Mouse (Mus musculus) induced T-regulatory cell, adult 2 months (primary cell): ENCODE measurements around the gene Lzic.
A peak's percentile ranks its signal among the peaks of the same experiment; 100 is the strongest.

Source experiments
- DNase-seq: peaks from one replicate; pipeline ENCODE4 v3.0.0-alpha.2; 2012; ENCODE audit warnings: low read depth

The Lzic gene

GRCm38 (mm10) chr4:149484566-149484965 is 463 bp upstream of the Lzic start:
- DNase-seq: no peak

DNA sequence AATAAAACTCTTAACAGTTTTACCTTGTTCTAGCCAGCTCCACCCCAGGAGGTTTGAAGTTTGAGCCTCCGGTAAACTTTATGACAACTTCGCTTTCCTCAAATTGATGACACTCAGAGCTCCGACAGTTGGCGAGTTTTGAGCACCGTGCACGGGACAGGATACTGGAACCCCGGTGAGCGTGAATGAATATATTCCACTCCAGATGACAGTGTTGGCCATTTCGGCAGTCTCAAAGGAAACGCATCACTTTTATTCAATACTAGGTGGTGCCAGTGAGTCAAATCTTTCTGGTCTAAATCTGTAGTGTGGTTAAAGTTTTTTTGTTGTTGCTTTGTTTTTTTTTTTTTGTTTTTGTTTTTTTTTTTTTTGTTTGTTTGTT is 787 bp downstream of the Lzic start:
- peak; percentile 81 for DNase-seq

GRCm38 (mm10) chr4:149487729-149488128 is 2.7 kb downstream of the Lzic start:
- no peak for DNase-seq

GRCm38 (mm10) chr4:149489415-149490240 is 4.6 kb downstream of the Lzic start:
- DNase-seq: no peak

DNA sequence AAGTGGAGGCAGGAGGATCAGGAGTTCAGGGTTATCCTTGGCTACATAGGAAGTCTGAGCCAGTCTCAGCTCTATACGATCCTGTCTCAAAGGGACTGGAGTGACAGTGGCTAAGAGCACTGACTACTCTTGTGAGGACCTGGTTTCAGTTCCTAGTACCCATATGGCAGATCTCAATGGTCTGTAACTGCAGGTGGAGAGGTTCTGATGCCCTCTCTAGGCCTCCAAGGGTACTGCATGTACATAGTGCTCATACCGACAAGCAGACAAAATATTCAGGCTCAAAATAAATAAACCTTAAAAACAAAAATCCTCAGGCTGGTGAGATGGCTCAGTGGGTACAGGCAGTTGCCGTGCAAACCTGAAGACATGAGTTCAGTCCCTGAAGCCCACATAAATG is 6.1 kb downstream of the Lzic start:
- peak; percentile 31 for DNase-seq

DNA sequence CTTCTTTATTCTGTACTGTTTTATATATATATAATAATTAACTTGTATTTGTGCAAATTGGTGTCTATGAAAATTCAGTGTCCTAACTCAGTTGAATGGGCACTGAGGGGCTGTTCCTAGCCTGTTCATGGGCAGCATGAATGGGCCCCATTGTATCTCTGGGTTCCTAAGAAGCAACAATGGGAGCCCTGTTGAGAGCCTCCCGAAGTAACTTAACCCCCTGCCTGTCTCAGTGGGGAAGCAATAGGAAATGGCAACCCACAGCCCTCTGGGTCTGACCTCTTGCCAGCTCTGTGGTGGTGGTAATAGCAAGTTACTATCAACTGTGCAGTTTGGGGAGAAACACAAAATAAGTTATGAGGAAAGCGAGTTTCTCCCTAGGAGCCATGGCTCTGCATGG is 11.6 kb downstream of the Lzic start:
- no peak for DNase-seq

DNA sequence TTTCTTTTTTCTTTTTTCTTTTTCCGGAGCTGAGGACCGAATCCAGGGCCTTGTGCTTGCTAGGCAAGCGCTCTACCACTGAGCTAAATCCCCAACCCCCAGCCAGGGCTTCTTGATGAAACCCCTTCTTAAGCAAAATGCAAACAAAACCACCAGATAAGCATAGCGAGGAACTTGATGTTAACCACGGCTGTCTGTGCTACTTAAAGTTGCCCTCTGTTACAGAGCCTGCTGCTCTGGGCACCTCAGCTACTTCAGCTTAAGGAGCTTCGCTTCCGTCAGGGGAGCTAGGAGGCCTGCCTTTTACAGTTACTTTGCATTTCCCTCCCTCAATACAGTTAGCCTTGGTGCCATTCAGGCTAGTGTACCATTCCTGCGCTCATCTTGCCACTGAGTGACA is 13.9 kb downstream of the Lzic start:
- no peak for DNase-seq

DNA sequence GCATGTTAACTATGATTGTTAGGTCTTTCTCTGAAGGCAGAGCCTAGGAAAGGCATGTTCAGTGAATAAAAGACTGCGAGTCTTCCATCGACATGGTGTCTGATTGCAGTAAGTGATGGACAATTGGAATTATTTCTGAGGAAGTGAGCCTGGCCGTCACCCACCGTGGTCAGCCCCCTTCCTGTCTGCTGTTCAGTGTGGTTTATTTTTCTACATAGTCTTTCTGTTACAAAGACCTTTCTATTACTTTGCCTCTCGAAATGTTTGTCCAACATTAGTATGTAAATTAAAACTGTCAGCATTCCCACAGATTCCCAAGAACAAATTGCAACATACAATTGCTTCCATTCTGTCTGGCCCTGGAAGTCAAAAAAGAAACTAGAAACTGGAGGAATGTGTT is 14.8 kb downstream of the Lzic start:
- no peak for DNase-seq

- DNase-seq: no peak
These were observed 19.3 kb downstream of the Lzic start for GRCm38 (mm10) chr4:149504363-149504762.

DNA sequence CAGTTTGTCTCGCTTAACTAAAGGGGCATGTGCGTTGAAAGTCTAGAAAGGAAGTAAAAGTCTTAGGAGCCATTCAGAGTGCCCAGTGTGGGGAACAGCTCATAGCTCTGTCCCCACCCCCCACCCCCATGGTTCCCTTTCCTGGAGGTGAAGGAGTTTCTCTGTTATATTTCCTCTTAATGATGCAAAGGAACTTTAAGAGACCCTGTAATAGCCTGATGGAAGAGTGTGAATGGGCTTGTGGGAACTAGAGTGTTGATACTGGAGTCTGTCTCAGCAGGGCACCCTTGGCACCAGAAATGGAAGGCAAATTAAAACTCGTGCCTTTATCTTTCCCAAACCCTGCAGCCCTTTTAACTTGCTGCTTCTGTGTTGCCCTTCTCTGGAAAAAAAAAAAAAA is 19.8 kb downstream of the Lzic start:
- no peak for DNase-seq

GRCm38 (mm10) chr4:149505261-149505967 is 20.4 kb downstream of the Lzic start:
- DNase-seq: no peak

DNA sequence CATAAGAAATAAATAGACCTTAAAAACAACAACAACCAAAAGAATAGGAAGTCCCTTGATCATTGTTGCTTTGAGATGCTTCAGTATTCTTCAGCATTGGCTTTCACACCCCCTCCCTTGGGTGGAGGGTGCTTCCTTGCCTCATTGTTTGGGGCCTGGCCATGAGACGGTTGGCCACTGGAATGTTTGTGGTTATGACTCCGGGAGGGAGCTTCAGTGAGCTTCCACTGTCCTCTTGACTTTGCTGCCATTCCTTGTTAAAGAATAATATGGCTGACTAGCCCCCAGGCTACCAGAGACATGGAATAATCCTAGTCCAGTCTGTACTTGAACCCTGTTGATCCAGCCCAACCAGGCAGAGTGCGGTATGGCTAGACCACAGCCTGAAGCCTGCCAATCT is 21.9 kb downstream of the Lzic start:
- no peak for DNase-seq

DNA sequence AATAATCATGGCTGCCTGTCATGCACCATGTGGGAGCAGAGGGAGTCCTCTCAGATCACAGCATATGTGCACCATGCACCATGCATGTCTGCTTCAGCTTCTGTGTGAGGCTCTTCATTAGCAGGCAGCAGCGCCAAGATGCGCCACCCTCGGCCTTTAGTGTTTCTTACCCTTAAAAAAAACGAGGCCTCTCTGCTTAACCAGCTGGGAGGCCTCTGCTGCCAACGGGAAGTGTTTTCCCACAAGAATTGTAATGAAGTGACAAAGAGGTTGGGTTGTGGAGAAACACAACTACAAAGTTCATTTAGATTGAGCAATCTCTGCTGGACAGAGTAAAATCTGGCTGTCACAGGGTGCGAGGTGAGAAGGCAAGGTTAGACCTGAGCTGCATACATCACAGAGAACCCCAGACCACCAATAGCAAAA is 26.2 kb downstream of the Lzic start:
- no peak for DNase-seq

DNA sequence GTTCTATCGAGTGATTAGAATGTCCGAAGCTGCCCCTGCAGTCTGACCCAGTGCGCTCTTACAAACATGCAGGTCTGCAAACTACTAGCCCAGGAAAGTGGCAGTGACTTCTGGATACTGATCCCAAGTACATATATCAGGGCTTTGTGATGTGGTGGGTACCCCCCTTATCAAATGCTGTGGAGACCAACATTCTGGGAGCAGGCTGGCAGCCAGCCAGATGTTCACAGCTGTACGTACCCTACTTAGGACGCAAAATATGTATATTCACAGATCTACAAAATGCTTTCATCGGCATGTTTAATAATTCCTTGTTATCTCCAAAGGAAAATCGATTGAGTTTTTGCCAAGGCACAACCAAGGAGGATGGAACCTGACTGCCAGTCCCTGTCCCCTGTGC is 27.0 kb downstream of the Lzic start:
- DNase-seq: no peak

- peak; percentile 76 for DNase-seq
These were observed 30.7 kb downstream of the Lzic start for GRCm38 (mm10) chr4:149515706-149516105.

- peak; percentile 97 for DNase-seq
These were observed 32.9 kb downstream of the Lzic start, which contains the start of gene Ctnnbip1 for GRCm38 (mm10) chr4:149517868-149518340. Gene Ctnnbip1 (plus strand): TSS chr4:149518236.

GRCm38 (mm10) chr4:149518351-149519220 is 33.6 kb downstream of the Lzic start:
- DNase-seq: peak; percentile 18

DNA sequence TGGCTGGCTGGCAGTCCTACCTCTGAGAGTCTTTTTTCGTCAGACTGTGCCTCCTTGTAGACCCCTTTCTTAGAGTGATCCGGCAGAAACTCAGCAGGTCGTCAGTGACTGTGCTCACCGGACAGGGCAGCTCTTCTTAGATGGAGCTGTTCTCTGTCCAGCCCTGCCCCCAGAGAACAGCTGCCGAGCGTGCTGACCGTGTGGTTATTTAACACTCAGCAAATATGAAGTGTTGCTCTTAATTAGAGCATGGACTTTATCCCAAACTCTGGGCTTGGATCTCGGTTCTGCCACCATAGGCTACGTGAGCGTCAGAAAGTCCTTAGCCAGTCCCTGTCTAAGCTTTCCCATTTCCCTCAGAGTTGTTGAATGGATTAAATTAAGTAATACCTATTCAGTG is 36.2 kb downstream of the Lzic start:
- DNase-seq: no peak

GRCm38 (mm10) chr4:149523961-149524360 is 38.9 kb downstream of the Lzic start:
- DNase-seq: no peak

- DNase-seq: no peak
These were observed 40.1 kb downstream of the Lzic start for GRCm38 (mm10) chr4:149525170-149525569.

- no peak for DNase-seq
These were observed 40.8 kb downstream of the Lzic start for GRCm38 (mm10) chr4:149525811-149526210.

DNA sequence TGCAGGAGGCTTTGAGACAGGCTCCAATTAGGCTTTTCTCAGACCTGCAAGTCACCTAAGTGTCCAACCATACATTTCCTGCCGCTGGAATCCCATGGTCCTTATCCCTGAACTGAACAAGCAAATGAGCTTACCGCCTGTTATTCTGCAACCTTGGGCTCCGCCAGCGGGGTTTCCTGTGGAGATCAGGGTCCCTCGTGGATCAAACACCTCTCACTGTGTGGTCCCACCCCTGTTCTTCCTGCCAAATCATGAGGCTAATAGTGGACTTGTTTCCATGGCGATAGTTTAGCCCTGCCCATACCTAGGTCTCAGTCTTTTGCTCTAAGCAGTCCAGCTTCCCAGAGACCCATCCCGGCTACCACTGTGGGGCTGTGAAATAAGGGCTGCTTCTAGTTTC is 41.3 kb downstream of the Lzic start:
- DNase-seq: no peak
